ENCODE assay signal across 9 mouse cellular contexts in the genomic region with DNA sequence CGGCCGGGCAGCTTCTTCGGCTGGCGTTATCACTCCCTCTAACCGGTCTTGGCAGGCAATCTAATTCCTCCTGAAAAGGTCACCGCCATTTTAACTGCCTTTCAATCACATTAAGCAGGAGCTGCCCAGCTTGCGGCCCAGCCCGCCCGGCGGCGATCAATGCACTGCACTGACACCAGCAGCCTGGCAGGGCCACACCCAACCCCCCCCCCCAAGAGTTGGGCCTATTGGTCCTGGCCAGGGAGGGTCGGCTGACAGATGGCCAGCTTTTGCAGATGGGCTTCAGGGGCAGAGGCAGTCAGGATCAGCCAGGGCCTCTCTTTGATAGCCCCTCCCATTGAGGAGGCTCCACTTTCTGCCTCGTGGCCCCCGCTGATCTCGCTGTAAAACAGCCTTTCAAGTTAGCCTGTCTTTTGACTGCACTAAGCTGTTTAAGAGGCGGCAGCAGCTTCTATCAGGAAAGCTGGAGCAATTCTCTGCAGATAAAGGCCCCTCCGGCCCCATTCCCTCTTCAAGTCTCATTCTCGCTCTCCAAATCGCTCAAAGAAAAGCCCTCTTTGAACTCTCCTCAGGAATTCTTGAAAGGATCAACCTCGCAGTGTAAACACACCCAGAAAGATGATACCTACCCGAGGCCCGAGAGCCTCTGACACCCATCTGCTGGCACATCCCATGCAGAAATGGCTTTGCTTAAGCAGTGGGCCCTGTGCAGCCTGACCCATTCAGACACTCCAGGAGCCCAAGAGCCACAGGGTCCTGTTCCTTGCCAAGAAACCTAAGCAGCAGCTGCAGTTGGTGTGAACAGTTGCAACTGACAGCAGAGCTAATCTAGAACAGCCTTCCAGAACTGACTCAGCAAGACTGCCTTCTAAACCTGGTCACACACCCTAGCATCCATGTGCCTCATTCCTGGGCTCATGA. TPM values are rescaled to one million over a fixed set of nuclear protein-coding genes. Genes with fewer than 3 reads are reported as not detected.
DNase-seq lines count a peak whose midpoint lies in the region; ATAC-seq lines count a peak whose summit lies in the region.
"Had no signal": no experiment of that assay in that cellular context is flagged by ENCODE, and none has a peak within 500 bp of the region (broad histone marks: within the 10 kb centered on the region; RNA-seq: fewer than 3 reads in every experiment).

No protein-coding gene starts in this region.

- no peaks in the 10 kb centered on the region for H3K9me3 ChIP-seq in hindbrain, embryonic 11.5 days (ENCODE audit: control insufficient read depth, low read length)
- H3K9me3 ChIP-seq in midbrain, embryonic 16.5 days (replicated peaks; ENCODE audit: control insufficient read depth, low read length, poor library complexity, severe bottlenecking): no peaks in the 10 kb centered on the region

- ATAC-seq in hindbrain, embryonic 11.5 days (ENCODE audit: low FRiP score): peak; percentile 78
- ATAC-seq in midbrain, embryonic 16.5 days: peak; percentile 64
- ATAC-seq in inflammation-experienced regulatory T-cells, adult 6 months: no peak

- peaks cover 13% of the 10 kb centered on the region for H3K4me1 ChIP-seq in hindbrain, embryonic 11.5 days (replicated peaks; ENCODE audit: control insufficient read depth, insufficient read depth, low read length)
- peaks cover 56% of the 10 kb centered on the region for H3K4me1 ChIP-seq in midbrain, embryonic 16.5 days (ENCODE audit: control insufficient read depth, insufficient read depth, low read length)

- H3K4me2 ChIP-seq in hindbrain, embryonic 11.5 days (replicated peaks; ENCODE audit: low read depth, low read length): no peak overlapping the region; the same call in 1 of the 2 replicates
- peak overlapping the region; percentile 12 for H3K4me2 ChIP-seq in midbrain, embryonic 16.5 days (ENCODE audit: low read length)

- intact Hi-C loops in gastrocnemius, postnatal 36 days (cut with DNase I): no loop called here

- no peak overlapping the region for H3K4me3 ChIP-seq in hindbrain, embryonic 11.5 days (ENCODE audit: low read depth, low read length)
- H3K4me3 ChIP-seq in midbrain, embryonic 16.5 days (ENCODE audit: low read depth, low read length): no peak overlapping the region

- DNase-seq in gastrocnemius, adult 18-20 months (ENCODE audit: low spot score): peak; percentile 64
- DNase-seq in gastrocnemius, postnatal 36 days: no peak
- DNase-seq in R1 (ENCODE audit: low read depth, low spot score): peak; percentile 75
- peak; percentile 61 for DNase-seq in hindbrain, embryonic 11.5 days (ENCODE audit: low spot score)
- DNase-seq in thymus, postnatal 36 days: no peak
- DNase-seq in urinary bladder, postnatal 36 days (ENCODE audit: low spot score in 2 of 2): no peak
- DNase-seq: heart, postnatal 14 days had no signal

- no peaks in the 10 kb centered on the region for H3K27me3 ChIP-seq in hindbrain, embryonic 11.5 days (ENCODE audit: control insufficient read depth, insufficient read depth, low read length)
- H3K27me3 ChIP-seq in midbrain, embryonic 16.5 days (ENCODE audit: control insufficient read depth, insufficient read depth, low read depth, low read length): no peaks in the 10 kb centered on the region

- no peak overlapping the region for H3K9ac ChIP-seq in hindbrain, embryonic 11.5 days (ENCODE audit: low read depth, low read length)
- H3K9ac ChIP-seq in midbrain, embryonic 16.5 days (ENCODE audit: low read depth, low read length): peak overlapping the region; percentile 18; the same call in 1 of the 2 replicates

- H3K36me3 ChIP-seq in hindbrain, embryonic 11.5 days (ENCODE audit: control insufficient read depth, insufficient read depth, low read length): peaks cover 6% of the 10 kb centered on the region; the same call in 1 of the 2 replicates
- peaks cover 10% of the 10 kb centered on the region for H3K36me3 ChIP-seq in midbrain, embryonic 16.5 days (ENCODE audit: control insufficient read depth, insufficient read depth, low read length)

- WGBS in hindbrain, embryonic 11.5 days: 28% methylated on average over 22 of the region's 22 CpGs
- 5% methylated on average over 22 of the region's 22 CpGs for WGBS in midbrain, embryonic 16.5 days

- H3K27ac ChIP-seq in hindbrain, embryonic 11.5 days (ENCODE audit: low read depth, low read length): peak overlapping the region; percentile 55
- peak overlapping the region; percentile 77 for H3K27ac ChIP-seq in midbrain, embryonic 16.5 days (ENCODE audit: low read length)

RNA-seq across cellular contexts. Expression of gene Armh1, which starts 31.6 kb away (rescaled TPM):
- total RNA-seq in gastrocnemius, adult 18-20 months (2021): not detected
- not detected for total RNA-seq in gastrocnemius, postnatal 36 days (2021)
- polyA plus RNA-seq in hindbrain, embryonic 11.5 days (2014; fragmentation: Nextera tagmentation; extraction: Ambion mirVana): 0.53 TPM in 1 of 2 replicates, not detected in the other
- polyA plus RNA-seq in midbrain, embryonic 16.5 days (2015; fragmentation: Nextera tagmentation; extraction: Ambion mirVana): 1.6 and 3.1 TPM in 2 replicates
- polyA plus RNA-seq in inflammation-experienced regulatory T-cells, adult 6 months (2017; shearing (Covaris generic)): not detected

RNA-seq across cellular contexts. Expression of gene Tmem53, which starts 31.8 kb away (rescaled TPM):
- 1 to 10 TPM; 4.5 to 6.9 TPM for total RNA-seq in gastrocnemius, adult 18-20 months (2021)
- 1 to 10 TPM; 4.0 to 4.2 TPM for total RNA-seq in gastrocnemius, postnatal 36 days (2021)
- 11.4 and 13.1 TPM in 2 replicates for polyA plus RNA-seq in hindbrain, embryonic 11.5 days (2014; fragmentation: Nextera tagmentation; extraction: Ambion mirVana)
- polyA plus RNA-seq in midbrain, embryonic 16.5 days (2015; fragmentation: Nextera tagmentation; extraction: Ambion mirVana): 9.3 and 10.1 TPM in 2 replicates
- polyA plus RNA-seq in inflammation-experienced regulatory T-cells, adult 6 months (2017; shearing (Covaris generic)): under 1 TPM in 2 of 3 experiments, not detected in 1; 0.40 to 0.98 TPM

Comparison
In these comparisons a context has a peak if more than half of its experiments do, and no peak if none do; other contexts are left out.
1. DNase-seq: peak in gastrocnemius, adult 18-20 months (single experiment), R1 (single experiment) and hindbrain, embryonic 11.5 days (single experiment); none in gastrocnemius, postnatal 36 days (0 of 2), thymus, postnatal 36 days (0 of 2) and urinary bladder, postnatal 36 days (0 of 2).